Mouse (Mus musculus): ENCODE results near the gene Prap1. TPM values are rescaled to one million over a fixed set of nuclear protein-coding genes. Genes with fewer than 3 reads are reported as not detected.

Gene Prap1
- polyA plus RNA-seq, 1 experiment from 2014 or later = 0.74 TPM

DNA sequence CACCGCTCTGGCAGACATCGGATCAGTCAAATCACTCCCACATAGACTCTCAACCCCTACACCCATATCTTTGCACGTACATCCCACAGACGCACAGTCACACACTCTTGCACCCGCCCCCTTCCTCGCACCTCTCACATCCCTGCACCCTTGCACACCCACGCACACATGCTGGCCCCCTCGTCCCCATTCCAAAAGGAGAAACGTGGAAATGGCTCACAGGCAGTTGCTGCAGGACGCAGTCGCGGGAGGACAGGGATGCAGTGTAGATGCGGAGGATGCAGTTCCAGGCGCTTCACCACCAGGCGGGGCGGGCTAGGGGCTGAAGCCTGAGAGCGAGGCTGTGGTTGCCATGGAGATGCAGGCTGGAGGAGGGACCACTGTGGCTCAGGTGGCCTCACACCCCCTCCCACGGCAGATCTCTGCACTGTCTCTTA is 10.9 kb upstream of the Prap1 start, which contains the start of gene Caly:
Caly (minus strand) TSS at position 307 of the 437 bp plus-strand sequence.
- H3K27me3 ChIP-seq = peaks cover 48% of the 10 kb centered on the region
- H3K4me2 ChIP-seq = no peak within 1 kb of the TSS
- no peaks in the 10 kb centered on the region for H3K9me3 ChIP-seq (replicated peaks)
- H3K9ac ChIP-seq = no peak within 1 kb of the TSS
- H3K27ac ChIP-seq (replicated peaks) = no peak within 1 kb of the TSS
- no peaks in the 10 kb centered on the region for H3K4me1 ChIP-seq (replicated peaks)
- no peak for ATAC-seq (ENCODE audit: insufficient read depth)
- H3K4me3 ChIP-seq (replicated peaks) = no peak within 1 kb of the TSS
- WGBS (ENCODE audit: insufficient replicate concordance) = 5% methylated on average over 18 of the region's 18 CpGs
- no peaks in the 10 kb centered on the region for H3K36me3 ChIP-seq (replicated peaks)

DNA sequence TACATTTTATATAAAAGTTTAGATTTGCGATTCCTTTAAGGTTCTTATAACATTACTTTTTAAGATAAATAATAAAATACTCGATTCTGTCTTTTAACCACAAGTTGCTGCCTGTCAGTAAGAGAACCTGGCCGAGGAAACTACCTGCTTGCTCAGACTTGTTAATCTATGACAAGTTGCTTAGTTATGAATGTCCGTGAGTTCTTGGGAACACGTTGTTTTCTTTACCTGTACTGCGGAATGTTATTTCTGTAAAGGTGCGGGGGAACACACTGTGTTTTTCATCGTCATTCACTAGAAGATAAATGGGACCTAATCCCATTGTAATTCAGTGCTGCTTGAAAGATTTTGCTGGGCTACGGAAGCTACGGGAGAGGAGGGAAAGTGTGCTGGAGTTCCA is 2.6 kb upstream of the Prap1 start:
- Histone ChIP-seq H3K27ac (replicated peaks) (no peak overlapping the region), H3K9ac (no peak overlapping the region), H3K27me3 (no peaks in the 10 kb centered on the region), H3K4me3 (replicated peaks) (no peak overlapping the region), H3K4me2 (no peak overlapping the region), H3K36me3 (replicated peaks) (no peaks in the 10 kb centered on the region), H3K9me3 (replicated peaks) (no peaks in the 10 kb centered on the region), H3K4me1 (replicated peaks) (no peaks in the 10 kb centered on the region)
- no peak for ATAC-seq (ENCODE audit: insufficient read depth)
- 74% methylated on average over 10 of the region's 10 CpGs for whole genome bisulfite sequencing (ENCODE audit: insufficient replicate concordance)

DNA sequence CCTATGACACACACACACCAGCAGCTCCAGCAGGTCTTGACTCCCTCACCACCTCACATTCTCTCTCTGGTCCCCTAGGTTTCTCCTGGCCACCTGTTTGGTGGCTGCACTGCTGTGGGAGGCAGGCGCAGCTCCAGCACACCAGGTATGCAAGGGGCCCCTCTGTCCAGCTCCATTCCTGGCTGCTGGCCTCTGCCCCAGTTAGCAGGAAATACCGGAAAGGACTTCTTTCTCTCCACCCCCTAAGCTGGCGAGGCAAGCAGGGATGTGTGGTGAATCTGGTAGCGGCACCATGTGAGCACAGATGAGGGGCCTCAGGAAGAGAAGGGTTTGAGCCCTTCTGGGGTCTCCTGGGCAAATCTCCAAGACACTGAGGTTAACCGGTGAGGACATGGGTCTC is 1.8 kb downstream of the Prap1 start:
- H3K27me3 ChIP-seq = no peaks in the 10 kb centered on the region
- no peak overlapping the region for H3K9ac ChIP-seq
- H3K4me3 ChIP-seq (replicated peaks) = no peak overlapping the region
- H3K9me3 ChIP-seq (replicated peaks) = no peaks in the 10 kb centered on the region
- H3K4me2 ChIP-seq = no peak overlapping the region
- ATAC-seq (ENCODE audit: insufficient read depth) = no peak
- H3K4me1 ChIP-seq (replicated peaks) = no peaks in the 10 kb centered on the region
- no peaks in the 10 kb centered on the region for H3K36me3 ChIP-seq (replicated peaks)
- 56% methylated on average over 5 of the region's 5 CpGs for WGBS (ENCODE audit: insufficient replicate concordance)
- no peak overlapping the region for H3K27ac ChIP-seq (replicated peaks)

DNA sequence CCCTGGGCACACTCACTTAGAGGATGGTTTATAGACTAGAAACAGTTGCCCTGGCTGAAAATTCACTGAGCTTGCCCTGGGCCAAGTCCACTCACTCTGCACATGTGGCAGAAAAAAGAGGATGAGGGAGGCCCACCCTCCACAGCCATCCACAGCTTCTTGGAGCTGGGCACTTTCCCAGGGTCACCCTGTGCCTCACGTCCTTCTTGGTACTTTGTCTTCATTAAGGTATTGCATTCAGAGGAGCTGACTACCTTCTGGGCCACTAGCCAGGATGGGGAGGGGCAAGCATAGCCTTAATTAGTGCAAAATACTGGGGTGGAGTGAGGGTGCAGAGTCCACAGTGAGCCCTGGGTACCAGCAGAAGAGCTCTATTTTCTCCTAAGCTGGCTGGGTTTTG is 2.4 kb downstream of the Prap1 start:
- H3K4me1 ChIP-seq (replicated peaks) = no peaks in the 10 kb centered on the region
- ATAC-seq (ENCODE audit: insufficient read depth) = no peak
- H3K9ac ChIP-seq = no peak overlapping the region
- no peak overlapping the region for H3K4me2 ChIP-seq
- no peak overlapping the region for H3K27ac ChIP-seq (replicated peaks)
- H3K27me3 ChIP-seq = no peaks in the 10 kb centered on the region
- H3K9me3 ChIP-seq (replicated peaks) = no peaks in the 10 kb centered on the region
- WGBS (ENCODE audit: insufficient replicate concordance) = 47% methylated on average over 1 of the region's 1 CpGs
- no peak overlapping the region for H3K4me3 ChIP-seq (replicated peaks)
- H3K36me3 ChIP-seq (replicated peaks) = no peaks in the 10 kb centered on the region

DNA sequence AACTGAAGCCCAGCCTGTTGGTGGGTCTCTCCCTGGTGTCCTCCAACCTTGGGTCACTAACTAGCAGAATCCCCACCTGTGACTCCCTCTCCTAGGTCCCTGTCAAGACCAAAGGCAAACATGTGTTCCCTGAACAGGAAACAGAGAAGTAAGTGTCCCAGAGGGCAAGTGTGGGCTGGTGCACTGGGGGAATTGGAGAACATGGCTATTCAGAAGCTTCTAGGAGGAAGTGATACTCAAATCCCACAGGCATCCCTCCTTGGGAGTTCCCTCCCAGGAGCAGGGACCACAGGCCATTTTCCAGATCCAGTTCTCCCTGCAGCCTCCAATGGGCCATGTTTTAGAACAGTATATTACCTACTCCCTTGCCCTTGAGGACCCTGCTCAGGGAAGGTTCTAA is 2.9 kb downstream of the Prap1 start:
- Histone ChIP-seq H3K4me1 (replicated peaks) (0 out of 2 replicates have a peak, but pooled peaks cover under 1% of the 10 kb centered on the region), H3K9ac (no peak overlapping the region), H3K9me3 (replicated peaks) (no peaks in the 10 kb centered on the region), H3K36me3 (replicated peaks) (no peaks in the 10 kb centered on the region), H3K4me3 (replicated peaks) (no peak overlapping the region), H3K27me3 (no peaks in the 10 kb centered on the region), H3K27ac (replicated peaks) (no peak overlapping the region), H3K4me2 (no peak overlapping the region)
- no peak for ATAC-seq (ENCODE audit: insufficient read depth)

DNA sequence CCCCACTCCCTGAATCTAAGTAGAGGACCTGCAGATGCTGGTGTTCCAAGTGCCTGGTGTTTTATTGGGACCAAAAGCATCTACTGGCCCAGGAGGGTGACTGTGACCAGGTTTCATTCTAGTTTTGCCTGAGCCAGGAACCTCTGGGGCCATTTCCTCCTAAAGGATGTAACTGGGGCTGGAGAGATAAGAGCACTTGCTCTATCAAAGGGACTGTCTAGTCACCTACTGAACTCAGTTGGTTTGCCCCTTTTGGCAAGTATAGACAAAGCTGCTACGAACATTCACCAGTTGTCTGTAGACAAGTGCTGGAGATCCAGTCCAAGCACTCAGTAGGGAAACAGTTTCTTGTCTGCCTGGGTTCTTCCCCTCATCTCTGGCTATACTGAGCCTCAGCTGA is 5.3 kb downstream of the Prap1 start:
- H3K4me1 ChIP-seq (replicated peaks) = peaks cover 18% of the 10 kb centered on the region
- H3K27me3 ChIP-seq = no peaks in the 10 kb centered on the region
- H3K27ac ChIP-seq (replicated peaks) = no peak overlapping the region
- H3K9me3 ChIP-seq (replicated peaks) = no peaks in the 10 kb centered on the region
- ATAC-seq (ENCODE audit: insufficient read depth) = no peak
- no peak overlapping the region for H3K4me3 ChIP-seq (replicated peaks)
- no peaks in the 10 kb centered on the region for H3K36me3 ChIP-seq (replicated peaks)
- H3K4me2 ChIP-seq = no peak overlapping the region
- WGBS (ENCODE audit: insufficient replicate concordance) = 43% methylated on average over 1 of the region's 1 CpGs
- H3K9ac ChIP-seq = no peak overlapping the region

DNA sequence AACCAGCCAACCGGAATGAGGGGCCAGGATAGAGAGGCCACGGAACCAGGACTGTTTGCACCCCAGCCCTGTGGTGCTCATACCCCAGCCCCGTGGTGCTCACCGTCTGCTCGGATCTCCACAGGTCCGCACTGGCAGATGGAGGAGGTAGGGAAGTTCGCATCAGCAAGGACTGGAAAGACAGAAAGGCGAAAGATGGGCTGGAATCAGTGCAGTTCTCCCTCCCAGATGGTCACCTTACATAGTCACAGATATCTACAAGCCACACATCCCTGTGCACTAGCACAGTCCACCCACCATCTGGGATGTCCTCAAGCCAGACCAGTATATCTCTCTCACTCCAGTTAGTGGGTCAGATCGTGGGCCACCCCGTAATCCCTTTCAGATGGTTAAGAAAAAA is 8.3 kb downstream of the Prap1 start:
- Histone ChIP-seq H3K27ac (replicated peaks) (no peak overlapping the region), H3K9ac (peak overlapping the region; percentile 4; the same call in 1 of the 2 replicates), H3K4me2 (peak overlapping the region; percentile 72), H3K4me1 (replicated peaks) (peaks cover 18% of the 10 kb centered on the region), H3K4me3 (replicated peaks) (peak overlapping the region; percentile 46), H3K36me3 (replicated peaks) (peaks cover 9% of the 10 kb centered on the region), H3K9me3 (replicated peaks) (no peaks in the 10 kb centered on the region), H3K27me3 (no peaks in the 10 kb centered on the region)
- 80% methylated on average over 10 of the region's 10 CpGs for WGBS (ENCODE audit: insufficient replicate concordance)
- ATAC-seq (ENCODE audit: insufficient read depth) = no peak

DNA sequence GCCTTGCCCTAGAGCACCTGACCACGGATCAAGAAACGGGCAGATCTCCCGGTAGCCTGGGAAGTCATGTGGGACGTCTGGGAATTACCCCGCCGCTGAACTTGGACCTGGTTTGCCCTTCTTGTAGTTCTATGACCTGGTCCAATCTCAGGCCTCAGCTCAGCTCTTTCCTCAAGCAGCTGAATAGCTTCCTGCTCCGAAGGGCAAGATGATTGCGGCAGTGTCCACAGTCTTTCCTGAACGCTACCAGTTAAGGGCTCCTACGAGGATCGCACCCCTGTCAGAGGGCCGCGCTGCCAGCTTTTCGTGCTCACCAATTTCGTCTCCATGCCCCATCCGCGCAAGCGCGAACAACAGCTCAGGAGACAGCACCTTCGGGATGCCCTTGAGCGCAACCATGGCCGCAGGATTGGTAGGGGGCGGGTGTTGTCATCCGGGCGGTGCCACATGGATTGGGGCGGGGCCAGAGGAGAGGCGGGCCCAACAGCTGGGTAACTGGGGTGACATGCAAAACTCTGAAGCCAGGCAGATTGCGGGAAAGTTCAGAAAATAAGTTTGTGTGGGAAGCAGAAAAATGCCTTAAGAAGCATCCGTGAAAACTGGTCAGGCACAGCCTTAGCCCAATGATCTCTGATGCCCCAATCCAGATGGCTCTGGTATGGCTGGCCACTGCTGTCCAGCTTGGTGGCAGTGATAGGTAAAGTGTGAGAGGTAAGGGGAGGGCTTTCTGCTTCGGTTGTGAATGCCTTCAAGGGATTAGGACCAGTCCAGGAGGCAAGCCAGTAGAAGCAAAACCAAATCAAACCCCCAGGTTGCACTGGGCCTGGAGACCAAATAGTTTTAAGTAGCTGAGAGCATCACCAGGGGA is 9.0 kb downstream of the Prap1 start, which contains the start of gene Fuom:
Fuom (minus strand) TSS at position 449 of the 868 bp plus-strand sequence.
- Histone ChIP-seq H3K4me3 (replicated peaks) (peak within 1 kb of the TSS; percentile 46), H3K9ac (peak within 1 kb of the TSS; percentile 4), H3K9me3 (replicated peaks) (no peaks in the 10 kb centered on the region), H3K27ac (replicated peaks) (no peak within 1 kb of the TSS), H3K36me3 (replicated peaks) (peaks cover 14% of the 10 kb centered on the region), H3K27me3 (no peaks in the 10 kb centered on the region), H3K4me1 (replicated peaks) (peaks cover 18% of the 10 kb centered on the region), H3K4me2 (peak within 1 kb of the TSS; percentile 72)
- WGBS (ENCODE audit: insufficient replicate concordance) = 3% methylated on average over 30 of the region's 30 CpGs
- ATAC-seq (ENCODE audit: insufficient read depth) = peak; percentile 82

DNA sequence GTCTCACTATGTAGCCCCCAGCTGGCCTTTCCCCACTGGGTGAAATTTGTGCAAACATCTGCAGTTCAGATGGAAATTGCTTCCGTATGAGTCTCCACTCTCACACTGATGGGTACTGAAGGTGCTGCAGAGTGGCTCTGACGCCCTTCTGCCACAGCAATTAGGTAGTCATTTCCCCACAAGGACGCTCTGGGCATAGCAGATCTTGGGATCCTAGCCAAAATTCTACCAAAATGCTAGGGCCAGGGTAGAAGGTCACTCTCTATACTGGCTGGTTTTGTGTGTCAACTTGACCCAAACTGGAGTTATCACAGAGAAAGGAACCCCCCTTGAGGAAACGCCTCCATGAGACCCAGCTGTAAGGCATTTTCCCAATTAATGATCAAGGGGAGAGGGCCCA is 10.8 kb downstream of the Prap1 start:
- Histone ChIP-seq H3K36me3 (replicated peaks) (peaks cover 28% of the 10 kb centered on the region), H3K4me1 (replicated peaks) (peaks cover 18% of the 10 kb centered on the region), H3K4me2 (no peak overlapping the region), H3K27me3 (no peaks in the 10 kb centered on the region), H3K27ac (replicated peaks) (no peak overlapping the region), H3K4me3 (replicated peaks) (no peak overlapping the region), H3K9ac (no peak overlapping the region), H3K9me3 (replicated peaks) (no peaks in the 10 kb centered on the region)
- ATAC-seq (ENCODE audit: insufficient read depth) = no peak
- WGBS (ENCODE audit: insufficient replicate concordance) = 64% methylated on average over 4 of the region's 4 CpGs

DNA sequence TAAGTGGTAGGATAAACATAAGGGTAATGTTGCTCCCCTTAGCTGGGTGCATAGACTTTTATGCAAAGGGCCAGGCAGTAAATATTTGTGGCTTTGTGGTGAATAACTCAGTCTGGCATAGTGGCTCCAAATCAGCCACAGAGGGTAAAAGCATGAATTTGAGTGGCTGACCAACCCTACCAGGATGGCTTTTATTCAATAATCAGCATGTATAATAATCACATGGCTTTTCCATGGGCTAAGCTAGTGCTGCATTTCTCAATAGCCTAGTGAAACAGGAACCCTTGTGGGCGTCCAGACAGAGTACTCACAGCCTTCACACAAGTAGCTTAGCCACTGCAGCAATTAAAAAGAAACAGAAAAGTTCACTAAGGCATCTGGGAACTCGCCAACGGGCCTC is 18.7 kb downstream of the Prap1 start:
- H3K27me3 ChIP-seq = no peaks in the 10 kb centered on the region
- H3K4me3 ChIP-seq (replicated peaks) = no peak overlapping the region
- H3K36me3 ChIP-seq (replicated peaks) = peaks cover 52% of the 10 kb centered on the region
- H3K9me3 ChIP-seq (replicated peaks) = no peaks in the 10 kb centered on the region
- no peak overlapping the region for H3K4me2 ChIP-seq
- 0 out of 2 replicates have a peak overlapping the region, but pooled peaks have one; percentile 6 for H3K27ac ChIP-seq (replicated peaks)
- no peak overlapping the region for H3K9ac ChIP-seq
- peaks cover 17% of the 10 kb centered on the region for H3K4me1 ChIP-seq (replicated peaks)
- WGBS (ENCODE audit: insufficient replicate concordance) = 49% methylated on average over 3 of the region's 3 CpGs
- ATAC-seq (ENCODE audit: insufficient read depth) = no peak

DNA sequence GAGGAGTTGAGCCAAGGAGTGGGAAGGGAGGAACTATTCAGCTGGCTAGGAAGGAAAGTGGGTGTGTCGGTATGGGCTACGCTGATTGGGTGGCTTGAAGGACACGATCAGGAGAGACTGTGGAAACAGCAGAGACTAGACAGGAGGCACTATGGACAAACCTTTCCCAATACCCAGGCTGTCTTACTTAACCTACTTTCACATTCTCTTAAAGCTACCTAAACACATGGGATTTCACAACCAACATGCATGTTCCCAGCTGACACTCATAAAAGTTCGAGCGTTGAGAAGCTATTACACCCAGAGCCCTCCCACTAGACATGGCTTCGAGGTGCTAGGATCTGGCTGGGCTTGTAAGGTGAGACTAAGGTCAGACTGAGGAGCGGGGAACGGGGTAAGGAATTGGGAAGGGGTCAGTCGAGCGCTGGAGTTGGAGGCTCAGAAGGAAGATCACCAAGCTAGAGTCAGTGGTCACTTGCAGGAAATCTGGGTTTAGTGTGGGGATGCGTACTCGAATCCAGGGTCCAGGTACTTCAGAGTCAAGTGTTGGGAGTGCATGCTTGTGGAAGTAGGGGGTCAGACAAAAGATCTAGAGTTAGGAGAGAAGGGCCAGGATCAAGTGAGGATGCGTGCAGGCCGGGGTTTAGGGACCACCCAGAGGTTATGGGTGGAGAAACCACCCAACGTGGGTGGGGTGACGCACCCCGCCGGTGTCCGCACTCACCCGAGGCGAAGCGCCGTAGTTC is 22.6 kb downstream of the Prap1 start, which contains the start of gene Paox:
Paox (plus strand) TSS at position 217 of the 746 bp plus-strand sequence.
- Histone ChIP-seq H3K4me1 (replicated peaks) (peaks cover 21% of the 10 kb centered on the region), H3K27me3 (no peaks in the 10 kb centered on the region), H3K4me3 (replicated peaks) (peak within 1 kb of the TSS; percentile 68), H3K27ac (replicated peaks) (peak within 1 kb of the TSS; percentile 82), H3K9ac (peak within 1 kb of the TSS; percentile 62), H3K4me2 (peak within 1 kb of the TSS; percentile 89), H3K36me3 (replicated peaks) (peaks cover 18% of the 10 kb centered on the region), H3K9me3 (replicated peaks) (no peaks in the 10 kb centered on the region)
- peak; percentile 67 for ATAC-seq (ENCODE audit: insufficient read depth)
- WGBS (ENCODE audit: insufficient replicate concordance) = under 1% methylated on average over 23 of the region's 23 CpGs

Data from liver, embryonic 15.5 days (tissue).